Mouse (Mus musculus): ENCODE data around the gene Tspan8. TPM values are rescaled to one million over a fixed set of nuclear protein-coding genes. Genes with fewer than 3 reads are reported as not detected.
"Not testable (repeated sequence)": the region's sequence is repeated elsewhere in the genome, so short reads cannot be mapped to it uniquely, and the experiment has no call there.

Gene Tspan8
- polyA plus RNA-seq (2017; shearing (Covaris generic)) = not detected

GRCm38 (mm10) chr10:115816511-115816910 is at the start of gene Tspan8:
Gene Tspan8 (plus strand): TSS chr10:115816832.
- no peak for ATAC-seq

- no peak for ATAC-seq
These were observed 46.6 kb upstream of the Tspan8 start for GRCm38 (mm10) chr10:115770032-115770431.

- ATAC-seq = no peak
These were observed 42.2 kb upstream of the Tspan8 start for GRCm38 (mm10) chr10:115774451-115774850.

- no peak for ATAC-seq
These were observed 40.4 kb upstream of the Tspan8 start for GRCm38 (mm10) chr10:115775945-115776905.

GRCm38 (mm10) chr10:115777366-115777765 is 39.3 kb upstream of the Tspan8 start:
- ATAC-seq = no peak

- ATAC-seq = no peak
These were observed 38.0 kb upstream of the Tspan8 start for GRCm38 (mm10) chr10:115778624-115779023.

- ATAC-seq = no peak
These were observed 36.2 kb upstream of the Tspan8 start for GRCm38 (mm10) chr10:115780239-115781016.

GRCm38 (mm10) chr10:115783232-115783631 is 33.4 kb upstream of the Tspan8 start:
- no peak for ATAC-seq

- ATAC-seq = no peak
These were observed 25.8 kb upstream of the Tspan8 start for GRCm38 (mm10) chr10:115790788-115791187.

GRCm38 (mm10) chr10:115796072-115796788 is 20.4 kb upstream of the Tspan8 start:
- no peak for ATAC-seq

GRCm38 (mm10) chr10:115801464-115801863 is 15.2 kb upstream of the Tspan8 start:
- ATAC-seq = no peak

- not testable (repeated sequence) for ATAC-seq
These were observed 13.6 kb upstream of the Tspan8 start for GRCm38 (mm10) chr10:115803013-115803412.

- ATAC-seq = no peak
These were observed 12.9 kb upstream of the Tspan8 start for GRCm38 (mm10) chr10:115803765-115804164.

GRCm38 (mm10) chr10:115805987-115806386 is 10.6 kb upstream of the Tspan8 start:
- ATAC-seq = no peak

- ATAC-seq = no peak
These were observed 7.5 kb upstream of the Tspan8 start for GRCm38 (mm10) chr10:115809169-115809568.

GRCm38 (mm10) chr10:115811519-115811918 is 5.1 kb upstream of the Tspan8 start:
- ATAC-seq = no peak

- ATAC-seq = no peak
These were observed 1.8 kb upstream of the Tspan8 start for GRCm38 (mm10) chr10:115814878-115815277.

GRCm38 (mm10) chr10:115817056-115817724 is 558 bp downstream of the Tspan8 start:
- ATAC-seq = no peak

GRCm38 (mm10) chr10:115825289-115825688 is 8.7 kb downstream of the Tspan8 start:
- ATAC-seq = no peak

GRCm38 (mm10) chr10:115828872-115829271 is 12.2 kb downstream of the Tspan8 start:
- no peak for ATAC-seq

GRCm38 (mm10) chr10:115829696-115830095 is 13.1 kb downstream of the Tspan8 start:
- ATAC-seq = no peak

- ATAC-seq = no peak
These were observed 14.1 kb downstream of the Tspan8 start for GRCm38 (mm10) chr10:115830726-115831125.

Data from CD4-positive, CD25-positive, alpha-beta regulatory T cell, adult 4 months (primary cell).